Mouse (Mus musculus): ENCODE data around the gene Itga9. TPM values are rescaled to one million over a fixed set of nuclear protein-coding genes. Genes with fewer than 3 reads are reported as not detected.
A peak's percentile ranks its signal among the peaks of the same experiment; 100 is the strongest.

Itga9 gene
- polyA plus RNA-seq (2012; rRNA removed), result 6.0 and 6.2 TPM in 2 replicates

DNA sequence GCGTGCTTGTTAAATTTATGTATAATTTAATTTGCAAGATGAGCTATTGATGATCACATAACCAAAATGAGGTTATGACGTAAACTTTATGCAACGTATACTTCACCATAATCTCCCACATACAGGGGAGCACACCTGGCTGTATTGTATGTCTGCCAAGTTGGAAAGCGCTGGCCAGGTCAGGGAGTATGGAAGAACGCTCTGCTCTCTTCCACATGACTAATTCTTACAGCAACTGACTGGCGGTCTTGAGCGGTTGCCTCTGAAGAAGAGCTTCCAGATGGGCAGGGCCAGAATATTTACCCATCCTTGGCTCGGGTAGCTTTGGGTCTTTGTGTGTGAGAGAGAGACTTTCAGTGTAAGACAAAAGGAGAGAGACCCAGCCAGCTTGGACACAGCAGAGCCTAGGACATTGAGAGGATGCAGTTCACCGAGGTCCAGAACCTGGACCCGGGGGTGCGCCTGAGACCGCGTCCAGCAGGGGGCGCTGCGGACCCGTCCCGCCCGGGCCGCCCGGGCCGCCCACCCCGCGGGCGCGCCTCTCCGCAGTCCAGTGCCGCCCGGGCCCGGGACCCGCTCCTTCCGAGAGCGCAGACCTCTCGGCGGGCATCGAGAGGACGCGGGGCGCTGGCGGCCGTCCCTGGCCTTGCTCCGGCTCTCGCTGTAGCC is at the start of gene Itga9:
TSS of gene Itga9 (plus strand) at position 543 of the 669 bp plus-strand sequence.
- Histone ChIP-seq H3K4me1 (ENCODE audit: control insufficient read depth, insufficient read depth, low read length) (peaks cover 6% of the 10 kb centered on the region), H3K36me3 (ENCODE audit: control insufficient read depth, insufficient read depth, low read length) (no peaks in the 10 kb centered on the region)
- peak; percentile 85 for TF ChIP-seq CTCF (IDR thresholded peaks at IDR 0.05; ENCODE audit: control insufficient read depth, insufficient read depth, insufficient replicate concordance, low read depth, low read length)
- no peak for TF ChIP-seq POLR2A (IDR thresholded peaks at IDR 0.05; ENCODE audit: control insufficient read depth, low read depth, low read length)

DNA sequence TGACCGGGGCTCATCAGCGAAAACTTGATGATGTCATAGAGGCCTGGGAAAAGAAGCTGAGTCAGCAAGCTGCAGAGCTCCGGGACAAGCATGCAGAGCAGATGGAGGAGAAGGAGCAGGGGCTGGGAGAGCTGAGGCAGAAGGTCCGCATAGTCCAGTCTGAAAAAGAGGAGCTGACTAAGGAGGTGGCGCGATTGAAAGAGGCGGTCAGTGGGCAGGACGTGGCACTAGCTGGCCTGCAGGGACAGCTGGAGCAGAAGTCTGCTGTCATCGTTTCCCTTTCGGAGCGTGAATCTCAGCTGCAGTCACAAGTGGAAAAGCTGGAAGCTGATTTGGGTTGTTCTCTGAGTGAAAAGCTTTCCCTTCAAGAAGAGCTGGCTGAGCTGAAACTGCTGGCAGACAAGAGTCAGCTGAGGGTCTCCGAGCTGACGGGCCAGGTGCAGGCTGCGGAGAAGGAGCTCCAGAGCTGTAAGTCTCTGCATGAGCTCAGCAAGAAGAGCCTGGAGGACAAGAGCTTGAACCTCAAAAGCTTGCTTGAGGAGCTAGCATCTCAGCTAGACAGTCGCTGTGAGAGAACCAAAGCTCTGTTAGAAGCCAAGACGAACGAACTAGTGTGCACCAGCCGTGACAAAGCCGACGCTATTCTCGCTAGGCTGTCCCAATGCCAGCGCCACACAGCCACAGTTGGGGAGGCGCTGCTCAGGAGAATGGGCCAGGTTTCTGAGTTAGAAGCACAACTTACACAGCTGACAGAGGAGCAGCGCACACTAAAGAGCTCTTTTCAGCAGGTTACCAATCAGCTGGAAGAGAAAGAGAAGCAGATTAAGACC is 49.3 kb upstream of the Itga9 start:
- no peak overlapping the region for H3K27ac ChIP-seq (ENCODE audit: control insufficient read depth, insufficient read depth, low read depth, low read length)
- no peaks in the 10 kb centered on the region for H3K27me3 ChIP-seq (ENCODE audit: control insufficient read depth, insufficient read depth, low read length)
- no peaks in the 10 kb centered on the region for H3K4me1 ChIP-seq (ENCODE audit: control insufficient read depth, insufficient read depth, low read length)
- no peak overlapping the region for H3K4me3 ChIP-seq (ENCODE audit: control insufficient read depth, low read depth, low read length)
- TF ChIP-seq CTCF (IDR thresholded peaks at IDR 0.05; ENCODE audit: control insufficient read depth, insufficient read depth, insufficient replicate concordance, low read depth, low read length) (no peak), POLR2A (IDR thresholded peaks at IDR 0.05; ENCODE audit: control insufficient read depth, low read depth, low read length) (no peak)
- H3K36me3 ChIP-seq (ENCODE audit: control insufficient read depth, insufficient read depth, low read length), result peaks cover 12% of the 10 kb centered on the region

More for the DNA sequence above, at the start of gene Itga9:
- Histone ChIP-seq H3K27me3 (ENCODE audit: control insufficient read depth, insufficient read depth, low read length) (0 out of 2 replicates have a peak, but pooled peaks cover 2% of the 10 kb centered on the region), H3K27ac (ENCODE audit: control insufficient read depth, insufficient read depth, low read depth, low read length) (no peak within 1 kb of the TSS; the same call in 1 of the 2 replicates), H3K4me3 (ENCODE audit: control insufficient read depth, low read depth, low read length) (peak within 1 kb of the TSS; percentile 81)

DNA sequence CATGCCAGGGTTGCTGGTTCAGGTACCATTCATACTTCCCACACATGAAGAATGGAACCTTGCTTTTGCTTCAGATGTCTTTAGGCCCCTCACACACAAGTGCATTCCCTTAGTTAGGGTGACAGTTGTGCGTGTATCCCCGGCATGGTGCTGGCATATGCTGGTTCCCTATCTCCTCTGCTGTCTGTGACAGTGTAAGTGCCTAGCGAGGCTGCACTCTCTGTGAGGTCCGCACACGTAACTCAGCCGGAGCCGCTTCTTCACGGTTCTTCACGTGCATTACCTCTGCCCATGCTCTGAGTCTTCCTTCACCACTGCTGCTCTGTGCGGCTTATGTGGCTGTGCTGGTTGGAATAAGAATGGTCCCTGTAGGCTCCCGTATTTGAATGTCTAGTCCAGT is 43.1 kb upstream of the Itga9 start:
- Histone ChIP-seq H3K4me3 (ENCODE audit: control insufficient read depth, low read depth, low read length) (no peak overlapping the region), H3K27me3 (ENCODE audit: control insufficient read depth, insufficient read depth, low read length) (no peaks in the 10 kb centered on the region), H3K36me3 (ENCODE audit: control insufficient read depth, insufficient read depth, low read length) (peaks cover 5% of the 10 kb centered on the region), H3K4me1 (ENCODE audit: control insufficient read depth, insufficient read depth, low read length) (no peaks in the 10 kb centered on the region), H3K27ac (ENCODE audit: control insufficient read depth, insufficient read depth, low read depth, low read length) (no peak overlapping the region)
- no peak for TF ChIP-seq POLR2A (IDR thresholded peaks at IDR 0.05; ENCODE audit: control insufficient read depth, low read depth, low read length)

DNA sequence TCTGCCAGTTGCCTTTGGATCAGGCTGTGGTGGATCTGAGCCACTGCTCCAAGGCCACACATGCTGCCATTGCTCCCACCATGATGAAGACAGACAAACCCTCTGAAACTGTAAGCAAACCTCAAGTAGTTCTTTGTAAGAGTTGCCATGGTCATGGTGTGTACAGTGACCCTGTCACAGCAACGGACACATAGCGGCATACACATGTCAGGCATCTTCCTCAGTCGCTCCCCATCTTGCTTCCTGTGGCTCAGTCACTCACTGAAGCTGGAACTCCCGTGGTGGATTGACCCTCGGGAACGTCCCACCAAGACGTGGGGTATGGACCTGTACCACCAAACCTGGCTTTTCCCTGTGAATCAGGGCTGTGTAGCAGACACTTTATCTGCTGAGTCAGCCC is 42.6 kb upstream of the Itga9 start:
- no peak overlapping the region for H3K4me3 ChIP-seq (ENCODE audit: control insufficient read depth, low read depth, low read length)
- no peaks in the 10 kb centered on the region for H3K27me3 ChIP-seq (ENCODE audit: control insufficient read depth, insufficient read depth, low read length)
- H3K36me3 ChIP-seq (ENCODE audit: control insufficient read depth, insufficient read depth, low read length), result peaks cover 3% of the 10 kb centered on the region
- H3K27ac ChIP-seq (ENCODE audit: control insufficient read depth, insufficient read depth, low read depth, low read length), result no peak overlapping the region
- TF ChIP-seq POLR2A (IDR thresholded peaks at IDR 0.05; ENCODE audit: control insufficient read depth, low read depth, low read length) (no peak), CTCF (IDR thresholded peaks at IDR 0.05; ENCODE audit: control insufficient read depth, insufficient read depth, insufficient replicate concordance, low read depth, low read length) (no peak)
- H3K4me1 ChIP-seq (ENCODE audit: control insufficient read depth, insufficient read depth, low read length), result no peaks in the 10 kb centered on the region

DNA sequence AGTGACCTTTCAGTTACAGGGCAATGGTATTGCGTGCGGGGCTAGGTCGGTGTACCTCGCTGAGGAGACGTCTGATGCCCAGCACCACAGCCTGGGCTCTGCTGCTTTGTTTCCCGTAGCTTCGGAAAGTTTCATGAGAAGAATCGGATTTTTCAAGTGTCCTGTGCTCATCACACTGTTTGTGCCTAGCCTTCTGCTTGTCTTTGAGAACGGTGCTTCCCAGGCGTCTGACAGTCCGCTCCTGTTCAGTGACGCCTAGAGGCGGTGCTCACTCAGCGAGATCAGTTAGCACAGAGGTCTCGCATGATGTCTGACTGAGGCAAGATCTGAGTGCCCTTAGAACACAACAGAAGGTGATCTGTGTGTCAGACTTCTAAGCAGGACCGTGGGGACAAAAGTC is 41.8 kb upstream of the Itga9 start:
- TF ChIP-seq POLR2A (IDR thresholded peaks at IDR 0.05; ENCODE audit: control insufficient read depth, low read depth, low read length), result no peak
- TF ChIP-seq CTCF (IDR thresholded peaks at IDR 0.05; ENCODE audit: control insufficient read depth, insufficient read depth, insufficient replicate concordance, low read depth, low read length), result no peak
- no peak overlapping the region for H3K27ac ChIP-seq (ENCODE audit: control insufficient read depth, insufficient read depth, low read depth, low read length)
- H3K36me3 ChIP-seq (ENCODE audit: control insufficient read depth, insufficient read depth, low read length), result peaks cover 2% of the 10 kb centered on the region
- H3K4me3 ChIP-seq (ENCODE audit: control insufficient read depth, low read depth, low read length), result no peak overlapping the region
- no peaks in the 10 kb centered on the region for H3K4me1 ChIP-seq (ENCODE audit: control insufficient read depth, insufficient read depth, low read length)
- no peaks in the 10 kb centered on the region for H3K27me3 ChIP-seq (ENCODE audit: control insufficient read depth, insufficient read depth, low read length)

DNA sequence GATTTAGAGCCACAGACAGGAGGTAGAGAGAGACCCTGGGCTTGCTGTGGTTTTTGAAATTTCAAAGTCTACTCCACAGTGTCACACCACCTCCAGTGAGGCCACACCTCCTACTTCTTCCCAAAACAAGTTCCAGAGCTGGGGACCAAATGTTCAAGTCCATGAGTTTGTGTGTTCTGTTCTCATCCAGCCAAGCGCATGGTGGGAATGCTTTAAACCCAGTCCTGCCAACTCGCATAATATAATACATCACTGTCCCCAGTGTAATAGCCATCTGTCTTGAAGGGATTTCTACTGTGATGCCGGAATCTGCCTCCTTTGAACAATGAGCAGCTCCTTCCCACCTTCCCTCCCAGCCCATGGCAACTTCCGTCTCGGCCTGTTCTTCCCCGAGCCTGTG is 37.2 kb upstream of the Itga9 start:
- Histone ChIP-seq H3K4me1 (ENCODE audit: control insufficient read depth, insufficient read depth, low read length) (no peaks in the 10 kb centered on the region), H3K27ac (ENCODE audit: control insufficient read depth, insufficient read depth, low read depth, low read length) (no peak overlapping the region), H3K4me3 (ENCODE audit: control insufficient read depth, low read depth, low read length) (no peak overlapping the region), H3K27me3 (ENCODE audit: control insufficient read depth, insufficient read depth, low read length) (no peaks in the 10 kb centered on the region), H3K36me3 (ENCODE audit: control insufficient read depth, insufficient read depth, low read length) (peaks cover 3% of the 10 kb centered on the region)
- TF ChIP-seq POLR2A (IDR thresholded peaks at IDR 0.05; ENCODE audit: control insufficient read depth, low read depth, low read length) (no peak), CTCF (IDR thresholded peaks at IDR 0.05; ENCODE audit: control insufficient read depth, insufficient read depth, insufficient replicate concordance, low read depth, low read length) (no peak)

DNA sequence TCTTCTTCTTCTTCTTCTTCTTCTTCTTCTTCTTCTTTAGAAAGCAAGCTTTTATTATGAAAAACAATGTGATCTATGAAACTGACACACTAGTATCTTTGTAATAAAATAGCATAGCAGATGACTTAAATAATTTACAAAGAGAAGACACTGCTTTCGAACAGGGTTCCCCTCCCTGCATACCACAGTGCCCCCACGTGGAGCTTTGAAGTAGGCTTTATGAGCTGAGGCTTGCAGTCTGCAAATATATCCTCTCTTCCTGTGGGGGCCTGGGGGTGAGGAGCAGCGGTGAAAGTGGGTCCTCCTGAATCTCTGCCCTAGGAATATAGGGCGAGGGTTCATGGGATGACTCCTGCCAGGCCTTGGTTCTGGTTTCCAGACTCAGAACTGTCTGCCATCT is 35.6 kb upstream of the Itga9 start:
- Histone ChIP-seq H3K36me3 (ENCODE audit: control insufficient read depth, insufficient read depth, low read length) (peaks cover 6% of the 10 kb centered on the region), H3K27me3 (ENCODE audit: control insufficient read depth, insufficient read depth, low read length) (no peaks in the 10 kb centered on the region), H3K4me1 (ENCODE audit: control insufficient read depth, insufficient read depth, low read length) (no peaks in the 10 kb centered on the region), H3K4me3 (ENCODE audit: control insufficient read depth, low read depth, low read length) (no peak overlapping the region), H3K27ac (ENCODE audit: control insufficient read depth, insufficient read depth, low read depth, low read length) (no peak overlapping the region)
- no peak for TF ChIP-seq POLR2A (IDR thresholded peaks at IDR 0.05; ENCODE audit: control insufficient read depth, low read depth, low read length)
- no peak for TF ChIP-seq CTCF (IDR thresholded peaks at IDR 0.05; ENCODE audit: control insufficient read depth, insufficient read depth, insufficient replicate concordance, low read depth, low read length)
